Mouse (Mus musculus) embryonic facial prominence, embryonic 12.5 days (tissue): ENCODE measurements around the gene Ubn2. TPM values are rescaled to one million over a fixed set of nuclear protein-coding genes. Genes with fewer than 3 reads are reported as not detected.

ENCODE experiments used
- microRNA-seq: library from miRNA; unstranded; fragments of <30 nt; microRNA quantifications from one replicate; pipeline ENCODE4, GENCODE M21; 2017
- polyA plus RNA-seq: library from polyadenylated mRNA; unstranded; fragments of >200 nt; fragmentation: Nextera tagmentation; extraction: Ambion mirVana; gene quantifications from 2 replicates; pipeline ENCODE4 v1.2.1, GENCODE M21; 2016

The Ubn2 gene
- polyA plus RNA-seq, 1 experiment from 2014 or later: 17.1 TPM

Small RNAs within 50 kb of the gene (microRNA-seq; reads per million reads assigned to microRNA genes)
- gene Mir7670: not detected

Other genes with a start within 250 kb of the Ubn2 start
- 8.7 and 9.7 TPM in 2 replicates for gene D630045J12Rik, start 179.9 kb upstream of the Ubn2 start, polyA plus RNA-seq
- gene Zc3hav1l, start 134.7 kb upstream of the Ubn2 start, polyA plus RNA-seq: 15.6 and 17.6 TPM in 2 replicates
- gene Zc3hav1, start 79.3 kb upstream of the Ubn2 start, polyA plus RNA-seq: 2.5 and 2.7 TPM in 2 replicates
- 12.7 and 12.9 TPM in 2 replicates for gene Ttc26, start 52.5 kb upstream of the Ubn2 start, polyA plus RNA-seq
- gene Fmc1, start 99.6 kb downstream of the Ubn2 start, polyA plus RNA-seq: 94.9 and 102 TPM in 2 replicates
- 57.0 and 62.0 TPM in 2 replicates for gene Luc7l2, start 117.4 kb downstream of the Ubn2 start, polyA plus RNA-seq
- 0.34 and 0.61 TPM in 2 replicates for gene Klrg2, start 203.3 kb downstream of the Ubn2 start, polyA plus RNA-seq
- 2.8 and 5.2 TPM in 2 replicates for gene Clec2l, start 229.1 kb downstream of the Ubn2 start, polyA plus RNA-seq